Mouse (Mus musculus): ENCODE measurements around the gene Boll.

Gene Boll

DNA sequence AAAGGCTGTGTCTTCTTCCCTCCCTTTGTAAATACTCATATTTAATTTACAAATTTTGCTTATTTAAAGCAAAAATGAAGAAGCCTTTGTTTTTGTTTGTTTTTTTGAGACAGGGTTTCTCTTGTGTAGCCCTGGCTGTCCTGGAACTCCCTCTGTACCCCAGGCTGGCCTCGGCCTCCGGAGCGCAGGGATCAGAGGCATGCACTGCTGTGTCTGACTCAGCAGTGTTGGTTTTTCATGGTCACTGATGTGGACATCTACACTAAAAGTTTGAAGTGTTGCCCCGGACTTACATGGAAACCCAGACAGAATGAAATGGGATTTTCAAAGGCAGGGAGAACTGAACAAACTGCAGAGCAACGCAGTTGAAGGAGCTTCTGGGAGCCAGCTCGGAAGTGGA, 155.7 kb downstream of the Boll start:
- no peak for DNase-seq (ENCODE audit: low spot score in 2 of 2)

DNA sequence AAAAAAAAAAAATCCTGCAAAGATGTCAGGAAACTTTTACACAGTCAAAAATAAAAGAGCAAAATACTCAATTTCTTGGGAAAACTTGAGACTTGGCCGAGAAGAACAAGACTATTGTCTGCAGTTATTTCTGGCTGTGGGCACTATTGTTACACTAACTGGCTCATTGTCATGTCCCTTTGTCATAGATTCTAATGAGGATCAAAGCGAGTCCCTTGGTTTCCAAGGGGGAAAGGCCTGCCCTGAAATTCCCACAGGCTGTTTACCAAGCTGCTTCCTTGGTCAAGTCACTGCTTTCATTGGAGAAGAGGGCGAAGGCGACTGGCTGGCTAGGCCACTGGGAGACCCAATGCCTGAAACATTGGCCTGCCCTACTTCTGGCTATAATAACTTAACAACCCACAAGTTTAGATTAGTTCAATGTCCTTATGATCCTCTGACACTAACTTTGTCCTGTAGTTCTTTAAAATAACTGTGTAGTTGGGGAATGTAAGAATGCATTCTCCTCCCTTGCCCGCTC, 157.4 kb downstream of the Boll start:
- DNase-seq (ENCODE audit: low spot score in 2 of 2) = no peak

DNA sequence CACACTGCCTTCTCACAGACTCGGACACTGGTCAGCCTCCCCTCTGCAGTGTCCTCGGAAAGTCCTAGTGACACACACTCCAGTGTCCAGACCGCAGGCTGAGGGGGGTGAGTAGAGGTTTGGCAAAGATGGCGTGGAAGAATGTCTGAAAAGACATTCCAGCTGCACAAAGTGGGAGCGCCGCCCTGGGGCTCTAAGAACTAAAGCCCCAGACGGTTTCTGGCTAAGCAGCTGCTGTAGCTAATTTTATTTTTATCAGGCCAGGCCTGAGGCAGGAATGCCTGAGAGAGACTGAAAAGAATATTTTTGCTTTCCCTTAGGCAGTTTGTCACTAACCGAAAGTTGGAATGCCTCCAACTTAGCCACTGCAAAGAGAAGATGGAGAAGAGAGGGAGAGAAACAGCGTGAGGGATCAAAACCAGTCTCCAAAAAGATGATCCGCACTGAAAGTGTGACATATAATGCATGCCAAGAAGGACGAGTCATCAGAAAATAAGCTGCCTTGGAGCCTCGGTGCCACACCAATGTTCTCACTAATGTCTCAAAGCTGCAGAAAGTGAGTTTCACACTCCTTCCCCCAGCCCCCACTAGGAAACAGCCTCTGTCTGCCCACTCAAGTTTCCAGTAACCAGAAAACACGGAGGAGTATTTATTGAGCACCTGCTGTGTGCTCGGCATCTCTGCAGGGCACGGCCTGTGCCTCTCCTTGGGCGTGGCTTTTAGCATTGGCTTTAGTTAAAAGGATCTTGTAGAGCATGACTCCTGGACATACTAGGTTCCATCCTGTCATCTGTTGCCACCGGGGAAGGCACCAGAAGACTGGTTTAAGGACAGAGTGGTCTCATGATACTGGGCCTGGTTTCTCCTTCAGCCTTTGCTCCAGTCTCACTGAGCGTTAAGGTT, 161.2 kb downstream of the Boll start:
- DNase-seq (ENCODE audit: low spot score in 2 of 2) = peak; percentile 30 to 38

DNA sequence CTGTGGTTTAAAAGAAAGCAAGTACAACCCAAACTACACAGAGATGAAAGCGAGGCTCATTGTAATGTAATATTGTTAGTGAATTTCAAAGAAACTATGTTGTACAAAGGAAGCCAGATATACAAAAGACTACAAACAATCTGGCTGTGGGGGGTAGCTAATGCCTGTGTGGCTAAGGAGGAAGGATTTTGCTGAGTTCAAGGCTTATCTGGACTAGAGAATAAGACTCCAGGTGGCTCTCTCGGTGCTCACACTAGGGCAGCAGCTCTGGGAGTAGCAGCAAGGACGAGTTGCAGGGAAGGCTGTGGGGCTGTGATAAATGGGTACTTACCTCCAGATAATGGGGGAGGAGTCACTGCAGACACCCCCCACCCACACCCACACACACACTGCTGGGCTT, 164.6 kb downstream of the Boll start:
- no peak for DNase-seq (ENCODE audit: low spot score in 2 of 2)
